Mouse (Mus musculus) left cerebral cortex, postnatal 10 days (tissue): Measurements from ENCODE around the gene Zc2hc1b. TPM values are rescaled to one million over a fixed set of nuclear protein-coding genes. Genes with fewer than 3 reads are reported as not detected.
A peak's percentile ranks its signal among the peaks of the same experiment; 100 is the strongest.

Experiments used
- DNase-seq, 2 experiments: peaks; one replicate each; pipeline ENCODE4 v3.0.0; 2021 to 2022; ENCODE audit warnings: low spot score in 2 of 2, mixed read lengths in 1 of 2; ENCODE audit errors: extremely low spot score in 1 of 2
- intact Hi-C: fragments of 180-260 bp; cut with DNase I; formaldehyde crosslinking; loops from one replicate; pipeline ENCODE4 v1.15.1; 2025
- total RNA-seq, 2 experiments: library from RNA; stranded (reverse); gene quantifications; 2 replicates each; pipeline ENCODE4 v1.2.3; 2021

The Zc2hc1b gene
- total RNA-seq, 2 experiments from 2014 or later: not detected

- intact Hi-C loops: loop anchor here (10.0 kb wide), 1 partner anchor 341 kb away; no protein-coding TSS in a partner anchor
Measured at GRCm38 (mm10) chr10:13184170-13184766, 6.4 kb upstream of the Zc2hc1b start.

GRCm38 (mm10) chr10:13180211-13180610, 2.4 kb upstream of the Zc2hc1b start:
- intact Hi-C loops: loop anchor here (10.0 kb wide), 1 partner anchor 345 kb away; no protein-coding TSS in a partner anchor
- no peak for DNase-seq

More at GRCm38 (mm10) chr10:13184170-13184766, 6.4 kb upstream of the Zc2hc1b start:
- DNase-seq: no peak

GRCm38 (mm10) chr10:13175866-13176265, 2.0 kb downstream of the Zc2hc1b start:
- DNase-seq: no peak
- intact Hi-C loops: no loop called here

GRCm38 (mm10) chr10:13172798-13173221, 5.0 kb downstream of the Zc2hc1b start:
- DNase-seq: no peak
- intact Hi-C loops: no loop called here

GRCm38 (mm10) chr10:13171461-13171860, 6.4 kb downstream of the Zc2hc1b start:
- intact Hi-C loops: no loop called here
- no peak for DNase-seq

GRCm38 (mm10) chr10:13170739-13171448, 6.9 kb downstream of the Zc2hc1b start:
- no peak for DNase-seq
- intact Hi-C loops: no loop called here

GRCm38 (mm10) chr10:13168461-13168860, 9.4 kb downstream of the Zc2hc1b start:
- intact Hi-C loops: no loop called here
- DNase-seq: no peak

GRCm38 (mm10) chr10:13162031-13162430, 15.8 kb downstream of the Zc2hc1b start:
- intact Hi-C loops: no loop called here
- DNase-seq: no peak

- intact Hi-C loops: no loop called here
- no peak for DNase-seq
Measured at GRCm38 (mm10) chr10:13160913-13161312, 16.9 kb downstream of the Zc2hc1b start.

GRCm38 (mm10) chr10:13155377-13155776, 22.4 kb downstream of the Zc2hc1b start:
- DNase-seq: no peak
- intact Hi-C loops: no loop called here

GRCm38 (mm10) chr10:13152811-13153364, 24.9 kb downstream of the Zc2hc1b start:
- DNase-seq: no peak

GRCm38 (mm10) chr10:13151353-13151752, 26.5 kb downstream of the Zc2hc1b start:
- intact Hi-C loops: no loop called here
- DNase-seq: peak in 1 of 2 experiments; percentile 14

More at GRCm38 (mm10) chr10:13152811-13153364, 24.9 kb downstream of the Zc2hc1b start:
- intact Hi-C loops: no loop called here

- DNase-seq: no peak
- intact Hi-C loops: no loop called here
Measured at GRCm38 (mm10) chr10:13150435-13150834, 27.4 kb downstream of the Zc2hc1b start.

GRCm38 (mm10) chr10:13140434-13140833, 37.4 kb downstream of the Zc2hc1b start:
- intact Hi-C loops: no loop called here
- no peak for DNase-seq

- intact Hi-C loops: no loop called here
- no peak for DNase-seq
Measured at GRCm38 (mm10) chr10:13137906-13138305, 39.9 kb downstream of the Zc2hc1b start.

GRCm38 (mm10) chr10:13135751-13136150, 42.1 kb downstream of the Zc2hc1b start:
- intact Hi-C loops: no loop called here
- DNase-seq: no peak

- no peak for DNase-seq
- intact Hi-C loops: no loop called here
Measured at GRCm38 (mm10) chr10:13135276-13135675, 42.5 kb downstream of the Zc2hc1b start.

- intact Hi-C loops: no loop called here
- DNase-seq: no peak
Measured at GRCm38 (mm10) chr10:13133850-13134249, 44.0 kb downstream of the Zc2hc1b start.

GRCm38 (mm10) chr10:13127946-13128345, 49.9 kb downstream of the Zc2hc1b start:
- intact Hi-C loops: no loop called here
- no peak for DNase-seq

- intact Hi-C loops: no loop called here
- no peak for DNase-seq
Measured at GRCm38 (mm10) chr10:13127335-13127734, 50.5 kb downstream of the Zc2hc1b start.
